Mouse (Mus musculus): Measurements from ENCODE around the gene Plcxd1.

DNA sequence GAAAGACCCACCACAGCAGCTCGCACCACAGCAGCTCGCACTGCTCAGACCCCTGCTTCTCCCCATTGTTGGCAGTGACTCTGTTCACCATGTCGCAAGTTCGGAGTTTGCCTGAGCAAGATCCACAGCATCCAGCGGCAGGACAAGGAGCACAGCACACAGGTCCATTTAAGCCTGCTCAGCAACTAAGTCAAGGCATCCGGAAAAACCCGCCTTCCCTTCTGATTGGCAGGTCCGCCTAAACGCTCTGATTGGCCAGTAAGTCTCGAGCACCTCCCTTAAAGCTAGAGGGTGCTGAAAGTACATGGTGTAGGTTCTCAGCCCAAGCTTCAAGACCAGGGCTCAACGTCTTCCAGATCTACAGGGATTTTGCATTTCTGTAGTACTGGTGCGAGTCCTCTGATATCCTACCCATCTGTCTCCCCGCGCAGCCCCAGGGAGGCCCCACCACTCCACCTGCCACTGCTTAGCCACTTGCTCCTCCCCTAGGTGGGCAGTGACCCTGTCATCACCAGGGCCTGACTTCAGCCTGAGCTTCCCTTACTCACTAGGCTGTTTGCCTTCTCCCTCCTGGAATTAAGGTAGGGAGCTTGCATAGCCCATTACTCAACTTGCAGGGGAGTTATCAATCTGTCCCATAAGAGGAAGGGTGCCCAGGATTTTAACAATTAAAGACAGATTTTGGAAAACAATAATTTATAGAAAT, 13.5 kb upstream of the Plcxd1 start:
- no peak for TF ChIP-seq CTCF (IDR thresholded peaks at IDR 0.05; ENCODE audit: control insufficient read depth, insufficient read depth, low read length)
- no peak for TF ChIP-seq POLR2A (IDR thresholded peaks at IDR 0.05; ENCODE audit: borderline replicate concordance, control insufficient read depth, low read depth, low read length)

Measured in bone marrow, adult 2 months (tissue).